Comparison of ENCODE assay signal across 26 mouse cellular contexts in the genomic region with DNA sequence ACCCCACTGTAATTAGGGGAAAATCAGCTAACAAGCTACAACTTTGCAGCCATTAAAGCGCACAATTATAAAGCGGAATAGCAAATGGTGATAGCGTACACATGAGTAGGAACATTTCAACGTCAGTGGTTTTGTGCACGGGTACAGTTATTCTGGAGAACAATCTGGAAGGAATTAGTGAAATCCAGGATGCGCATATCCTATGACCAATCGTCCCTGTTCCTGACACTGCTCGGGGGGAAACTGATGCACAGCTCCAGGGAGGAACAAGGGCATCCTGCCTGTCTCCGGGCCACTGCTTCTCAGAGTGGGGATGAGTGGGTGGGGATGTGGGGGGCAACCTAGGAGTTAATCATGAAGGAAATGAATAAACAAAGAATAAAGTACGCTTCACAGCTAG.
DNase-seq lines count a peak whose midpoint lies in the region; ATAC-seq and TF ChIP-seq lines count a peak whose summit lies in the region.
"Had no signal": no experiment of that assay in that cellular context is flagged by ENCODE, and none has a peak within 500 bp of the region (broad histone marks: within the 10 kb centered on the region; RNA-seq: fewer than 3 reads in every experiment).

No protein-coding gene starts in this region.

- H3K4me2 ChIP-seq in embryonic facial prominence, embryonic 14.5 days (ENCODE audit: low read depth, low read length), result peak overlapping the region; percentile 30
- no peak overlapping the region for H3K4me2 ChIP-seq in intestine, postnatal 0 days (replicated peaks; ENCODE audit: low read depth)
- H3K4me2 ChIP-seq: forebrain, embryonic 13.5 days; hindbrain, embryonic 13.5 days; intestine, embryonic 15.5 days had no signal

- peak; percentile 79 for DNase-seq in heart, adult 11 months
- no peak for DNase-seq in heart, postnatal 14 days
- peak; percentile 21 for DNase-seq in testis, postnatal 10 days (ENCODE audit: low spot score)
- no peak for DNase-seq in testis, postnatal 14 days (ENCODE audit: low spot score)
- DNase-seq in embryonic facial prominence, embryonic 14.5 days (ENCODE audit: low spot score), result no peak
- DNase-seq in B cell, adult 2 months, result no peak
- DNase-seq: adrenal gland, adult 8-10 months; adrenal gland, postnatal 25 days; cerebellum, adult 11-12 months; cerebellum, adult 8-10 months; cerebellum, postnatal 10 days; cerebellum, postnatal 36 days; forebrain, postnatal 0 days; gastrocnemius, adult 2 months; gastrocnemius, postnatal 14 days; heart, adult 18-20 months; kidney, adult 18-20 months; kidney, adult 9 months had no signal

- no peak for ATAC-seq in embryonic facial prominence, embryonic 14.5 days (ENCODE audit: low read depth)
- ATAC-seq in intestine, postnatal 0 days, result no peak
- ATAC-seq: activated CD4-positive, CD25-positive, alpha-beta regulatory T cell, adult 4 months; CD4-positive, CD25-positive, alpha-beta regulatory T cell, adult 4 months; forebrain, embryonic 13.5 days; forebrain, postnatal 0 days; hindbrain, embryonic 16.5 days; intestine, embryonic 15.5 days had no signal

- intact Hi-C loops in heart, postnatal 14 days (cut with DNase I), result no loop called here

- peaks cover 9% of the 10 kb centered on the region; the same call in 1 of the 2 replicates for H3K4me1 ChIP-seq in embryonic facial prominence, embryonic 14.5 days (ENCODE audit: control insufficient read depth, insufficient read depth, low read length)
- H3K4me1 ChIP-seq in intestine, postnatal 0 days (replicated peaks; ENCODE audit: control insufficient read depth, insufficient read depth, low read length), result no peaks in the 10 kb centered on the region
- H3K4me1 ChIP-seq: forebrain, embryonic 13.5 days; hindbrain, embryonic 13.5 days; intestine, embryonic 15.5 days had no signal

- WGBS in embryonic facial prominence, embryonic 14.5 days, result 37% methylated on average over 10 of the region's 10 CpGs
- WGBS in intestine, postnatal 0 days, result 84% methylated on average over 10 of the region's 10 CpGs

- no peaks in the 10 kb centered on the region for H3K36me3 ChIP-seq in embryonic facial prominence, embryonic 14.5 days (ENCODE audit: control insufficient read depth, insufficient read depth, low read length)
- H3K36me3 ChIP-seq in intestine, postnatal 0 days (ENCODE audit: control insufficient read depth, insufficient read depth), result no peaks in the 10 kb centered on the region
- H3K36me3 ChIP-seq: hindbrain, embryonic 13.5 days; intestine, embryonic 15.5 days had no signal

- no peak overlapping the region for H3K4me3 ChIP-seq in embryonic facial prominence, embryonic 14.5 days (ENCODE audit: low read depth, low read length)
- no peak overlapping the region for H3K4me3 ChIP-seq in intestine, postnatal 0 days (ENCODE audit: low read depth, low read length)
- H3K4me3 ChIP-seq: erythroblast, embryonic 14.5 days; forebrain, embryonic 13.5 days; gastrocnemius, adult 2 months; hindbrain, embryonic 13.5 days; intestine, embryonic 15.5 days had no signal

- H3K9ac ChIP-seq in embryonic facial prominence, embryonic 14.5 days (ENCODE audit: low read depth, low read length), result no peak overlapping the region
- no peak overlapping the region for H3K9ac ChIP-seq in intestine, postnatal 0 days (ENCODE audit: low read depth, low read length)
- H3K9ac ChIP-seq: forebrain, embryonic 13.5 days; forebrain, postnatal 0 days; hindbrain, embryonic 13.5 days; intestine, embryonic 15.5 days had no signal

- H3K27me3 ChIP-seq in embryonic facial prominence, embryonic 14.5 days (replicated peaks; ENCODE audit: control insufficient read depth, insufficient read depth, low read length), result no peaks in the 10 kb centered on the region
- H3K27me3 ChIP-seq in intestine, postnatal 0 days (replicated peaks; ENCODE audit: control insufficient read depth, insufficient read depth, low read length), result no peaks in the 10 kb centered on the region
- H3K27me3 ChIP-seq: forebrain, embryonic 13.5 days; hindbrain, embryonic 13.5 days; intestine, embryonic 15.5 days had no signal

- H3K27ac ChIP-seq in embryonic facial prominence, embryonic 14.5 days (replicated peaks; ENCODE audit: low read depth, low read length), result no peak overlapping the region
- H3K27ac ChIP-seq in intestine, postnatal 0 days (ENCODE audit: low read depth, low read length), result no peak overlapping the region
- H3K27ac ChIP-seq: forebrain, embryonic 13.5 days; gastrocnemius, adult 2 months; hindbrain, embryonic 13.5 days; intestine, embryonic 15.5 days had no signal

- no peaks in the 10 kb centered on the region for H3K9me3 ChIP-seq in embryonic facial prominence, embryonic 14.5 days (ENCODE audit: control insufficient read depth, low read length)
- no peaks in the 10 kb centered on the region for H3K9me3 ChIP-seq in intestine, postnatal 0 days (ENCODE audit: control insufficient read depth)
- H3K9me3 ChIP-seq: forebrain, embryonic 13.5 days; hindbrain, embryonic 13.5 days; intestine, embryonic 15.5 days had no signal

- no peak for TF ChIP-seq CTCF in intestine, postnatal 0 days (IDR thresholded peaks at IDR 0.05; ENCODE audit: low read depth)

Comparison
In these comparisons a context has a peak if more than half of its experiments do, and no peak if none do; other contexts are left out.
1. DNase-seq: peak in heart, adult 11 months (single experiment) and testis, postnatal 10 days (single experiment); none in heart, postnatal 14 days (0 of 2), testis, postnatal 14 days (single experiment), embryonic facial prominence, embryonic 14.5 days (single experiment) and B cell, adult 2 months (0 of 2).